Mouse (Mus musculus) midbrain, postnatal 0 days (tissue): ENCODE results near the gene Fggy. TPM values are rescaled to one million over a fixed set of nuclear protein-coding genes. Genes with fewer than 3 reads are reported as not detected.
A peak's percentile ranks its signal among the peaks of the same experiment; 100 is the strongest.

Source experiments
- ATAC-seq: fragments of 200-750 bp; cut with Nextera tagmentation; 2 replicates; pipeline ENCODE4 v1.8.0; 2017; ENCODE audit warnings: moderate number of reproducible peaks, mild to moderate bottlenecking, moderate TSS enrichment, moderate library complexity; ENCODE audit not compliant: low FRiP score
- DNase-seq: peaks from one replicate; pipeline ENCODE4 v3.0.0-alpha.2; 2015; ENCODE audit warnings: low spot score
- H3K27ac ChIP-seq: fragments of 300-500 bp; sonication (generic); 2 replicates; pipeline ENCODE4 v1.5.1; 2014; ENCODE audit warnings: low read depth, mild to moderate bottlenecking, low read length, mixed read lengths
- H3K27me3 ChIP-seq: fragments of 300-500 bp; sonication (generic); 2 replicates; pipeline ENCODE4 v1.6.1; 2014; ENCODE audit warnings: low read length, control low read depth, mixed read lengths; ENCODE audit not compliant: insufficient read depth
- H3K36me3 ChIP-seq: fragments of 300-500 bp; sonication (generic); 2 replicates; pipeline ENCODE4 v1.6.1; 2014; ENCODE audit warnings: low read length, control low read depth, mixed read lengths; ENCODE audit not compliant: insufficient read depth
- H3K4me1 ChIP-seq: fragments of 300-500 bp; sonication (generic); 2 replicates; pipeline ENCODE4 v1.6.1; 2014; ENCODE audit warnings: mild to moderate bottlenecking, control low read depth, antibody characterized with exemption, low read length, mixed read lengths; ENCODE audit not compliant: insufficient read depth
- H3K4me2 ChIP-seq: fragments of 300-500 bp; sonication (generic); 2 replicates; pipeline ENCODE4 v1.6.1; 2014; ENCODE audit warnings: low read depth, mild to moderate bottlenecking, low read length, mixed read lengths; ENCODE audit not compliant: poor library complexity, severe bottlenecking
- H3K4me3 ChIP-seq: fragments of 300-500 bp; sonication (generic); 2 replicates; pipeline ENCODE4 v1.5.1; 2014; ENCODE audit warnings: low read depth, mild to moderate bottlenecking, low read length, moderate library complexity
- H3K9ac ChIP-seq: fragments of 300-500 bp; sonication (generic); replicated peaks from 2 replicates; pipeline ENCODE4 v1.6.1; 2014; ENCODE audit warnings: mild to moderate bottlenecking, low read length, moderate library complexity, mixed read lengths; ENCODE audit not compliant: poor library complexity, severe bottlenecking
- H3K9me3 ChIP-seq: fragments of 300-500 bp; sonication (generic); 2 replicates; pipeline ENCODE4 v1.6.1; 2016; ENCODE audit warnings: low read length, control low read depth
- CTCF ChIP-seq: IDR thresholded peaks from 2 replicates; pipeline ENCODE4 v1.5.1; 2016; ENCODE audit warnings: antibody characterized with exemption, mild to moderate bottlenecking
- WGBS: fragments of 180-500 bp; shearing (Covaris S2); extraction: QIAGEN DNeasy Blood & Tissue Kit; methylation state at CpG from one replicate; pipeline ENCODE4 v1.1.7; 2014; 5-methylcytosine and 5-hydroxymethylcytosine counted together
- polyA plus RNA-seq: library from polyadenylated mRNA; unstranded; fragments of >200 nt; fragmentation: Nextera tagmentation; extraction: Ambion mirVana; gene quantifications from 2 replicates; pipeline ENCODE4 v1.2.1, GENCODE M21; 2015
- total RNA-seq: library from RNA; depleted of rRNA; stranded (reverse); fragments of >200 nt; gene quantifications from 2 replicates; pipeline ENCODE4 v1.2.3, GENCODE M21; 2014

Fggy gene
- total and polyA plus RNA-seq, 2 experiments from 2014 or later = 5.8 to 6.2 TPM

DNA sequence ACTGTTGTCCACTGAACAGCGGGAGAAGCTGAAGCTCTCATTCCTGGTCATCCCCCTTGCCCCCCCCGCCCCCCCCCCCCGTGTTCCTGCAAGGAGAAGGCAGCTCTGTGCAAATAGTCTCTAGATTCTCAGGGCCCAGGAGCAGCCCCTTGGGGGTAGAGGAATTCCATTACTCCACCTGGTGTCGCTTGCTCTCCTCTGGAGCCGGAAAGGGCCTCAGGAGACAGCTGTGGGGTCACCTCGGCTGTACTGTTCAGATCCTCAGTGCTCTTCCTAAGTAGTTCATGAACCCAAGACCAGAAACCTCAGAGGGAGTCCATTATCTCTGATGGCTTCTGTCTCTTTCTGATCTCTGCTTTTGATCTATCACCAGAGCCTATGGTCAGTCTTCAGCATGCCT lies 341.4 kb downstream of the Fggy start:
- ATAC-seq (0 out of 2 replicates have a peak, but pooled peaks have one; percentile 8), DNase-seq (no peak)

DNA sequence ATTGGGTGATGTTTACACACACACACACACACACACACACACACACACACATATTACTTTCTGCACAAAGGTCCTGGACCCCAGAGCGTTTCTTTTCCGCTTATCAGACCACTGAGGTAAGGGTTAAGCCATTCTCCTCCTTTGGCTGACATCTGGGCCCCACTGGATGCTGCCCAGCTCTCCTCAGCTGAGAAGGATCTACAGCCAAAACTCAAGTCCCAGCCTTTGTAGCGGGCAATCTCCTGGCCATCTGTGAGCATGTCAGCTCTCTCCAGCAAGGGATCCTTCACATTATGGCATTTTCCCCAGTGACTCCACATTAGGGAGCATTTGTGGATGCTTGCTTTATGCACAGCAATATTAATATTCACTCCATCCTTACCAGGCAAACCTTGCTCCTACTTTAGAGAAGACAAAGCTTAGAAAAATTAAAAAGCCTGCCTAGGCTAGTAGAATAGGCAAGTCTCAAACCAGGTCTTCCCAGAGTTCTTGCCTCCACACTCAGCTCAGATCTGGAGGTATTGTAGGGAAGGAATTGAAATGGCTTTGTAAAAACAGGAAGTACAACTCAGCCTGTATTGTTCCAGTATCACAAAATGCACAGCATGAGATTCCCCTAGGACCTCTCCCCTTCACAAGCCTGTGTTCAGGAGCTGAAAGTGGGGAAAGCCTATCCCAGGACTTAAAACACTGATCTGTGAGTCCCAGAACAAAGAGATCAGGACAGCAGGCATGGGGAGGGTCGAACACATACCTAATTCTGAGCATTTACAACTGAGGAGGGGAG lies 342.8 kb downstream of the Fggy start:
- Histone ChIP-seq H3K4me3 (no peak overlapping the region), H3K36me3 (no peaks in the 10 kb centered on the region), H3K9ac (no peak overlapping the region), H3K27ac (no peak overlapping the region), H3K4me2 (no peak overlapping the region), H3K9me3 (no peaks in the 10 kb centered on the region), H3K4me1 (no peaks in the 10 kb centered on the region), H3K27me3 (no peaks in the 10 kb centered on the region)
- DNase-seq (no peak), ATAC-seq (no peak)
- no peak for TF ChIP-seq CTCF
- WGBS = 59% methylated on average over 4 of the region's 4 CpGs

More for the DNA sequence above, 341.4 kb downstream of the Fggy start:
- H3K36me3 ChIP-seq = no peaks in the 10 kb centered on the region
- H3K9ac ChIP-seq = no peak overlapping the region
- TF ChIP-seq CTCF = no peak
- WGBS = 51% methylated on average over 5 of the region's 6 CpGs
- H3K27me3 ChIP-seq = no peaks in the 10 kb centered on the region
- no peaks in the 10 kb centered on the region for H3K9me3 ChIP-seq
- no peak overlapping the region for H3K4me3 ChIP-seq
- H3K4me1 ChIP-seq = no peaks in the 10 kb centered on the region
- H3K27ac ChIP-seq = no peak overlapping the region
- no peak overlapping the region for H3K4me2 ChIP-seq

DNA sequence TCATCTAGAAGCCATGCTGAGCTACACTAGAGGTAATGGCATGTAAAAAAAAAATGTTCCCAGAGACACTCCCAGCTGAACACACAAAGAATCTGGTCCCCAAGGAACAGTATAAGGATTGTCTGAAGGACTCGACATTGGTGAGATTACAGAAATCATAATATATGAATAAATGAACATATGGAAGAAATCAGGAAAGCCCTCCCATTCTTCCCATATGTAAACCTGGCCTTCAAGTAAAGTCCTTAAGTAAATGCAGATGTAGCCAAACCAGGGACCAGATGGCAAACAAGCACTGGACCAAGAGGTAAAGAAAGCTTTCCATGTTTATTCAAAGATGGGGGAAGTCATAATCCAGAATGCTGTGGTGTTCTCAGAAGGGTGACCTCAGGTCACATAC lies 343.5 kb downstream of the Fggy start:
- no peak overlapping the region for H3K27ac ChIP-seq
- H3K36me3 ChIP-seq = no peaks in the 10 kb centered on the region
- H3K27me3 ChIP-seq = no peaks in the 10 kb centered on the region
- no peaks in the 10 kb centered on the region for H3K9me3 ChIP-seq
- H3K9ac ChIP-seq = no peak overlapping the region
- WGBS = 49% methylated on average over 1 of the region's 1 CpGs
- H3K4me2 ChIP-seq = no peak overlapping the region
- DNase-seq = no peak
- no peaks in the 10 kb centered on the region for H3K4me1 ChIP-seq
- H3K4me3 ChIP-seq = no peak overlapping the region
- no peak for TF ChIP-seq CTCF
- ATAC-seq = no peak

DNA sequence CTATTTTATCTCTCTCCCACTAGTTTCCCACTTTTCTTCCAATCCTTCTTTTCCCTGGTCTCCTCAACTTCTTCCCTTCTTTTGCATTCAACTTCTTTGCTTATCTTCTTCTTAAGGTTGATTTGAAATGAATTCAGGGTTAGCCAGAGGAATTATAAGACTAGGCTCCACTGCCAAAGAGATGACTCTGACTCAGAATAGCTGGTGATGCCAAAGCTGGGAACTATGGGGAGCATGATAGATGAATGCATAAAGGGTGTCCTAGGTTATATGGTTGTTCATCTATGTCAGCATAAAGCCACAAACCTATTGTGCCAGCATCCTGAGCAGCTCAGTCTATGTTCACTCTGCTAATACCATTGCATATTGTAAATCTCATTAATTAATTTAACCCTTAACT lies 348.8 kb downstream of the Fggy start:
- no peak for TF ChIP-seq CTCF
- H3K27me3 ChIP-seq = no peaks in the 10 kb centered on the region
- no peaks in the 10 kb centered on the region for H3K36me3 ChIP-seq
- H3K9me3 ChIP-seq = no peaks in the 10 kb centered on the region
- H3K4me3 ChIP-seq = no peak overlapping the region
- H3K4me2 ChIP-seq = no peak overlapping the region
- no peak overlapping the region for H3K27ac ChIP-seq
- no peak overlapping the region for H3K9ac ChIP-seq
- no peak for DNase-seq
- no peak for ATAC-seq
- H3K4me1 ChIP-seq = no peaks in the 10 kb centered on the region

DNA sequence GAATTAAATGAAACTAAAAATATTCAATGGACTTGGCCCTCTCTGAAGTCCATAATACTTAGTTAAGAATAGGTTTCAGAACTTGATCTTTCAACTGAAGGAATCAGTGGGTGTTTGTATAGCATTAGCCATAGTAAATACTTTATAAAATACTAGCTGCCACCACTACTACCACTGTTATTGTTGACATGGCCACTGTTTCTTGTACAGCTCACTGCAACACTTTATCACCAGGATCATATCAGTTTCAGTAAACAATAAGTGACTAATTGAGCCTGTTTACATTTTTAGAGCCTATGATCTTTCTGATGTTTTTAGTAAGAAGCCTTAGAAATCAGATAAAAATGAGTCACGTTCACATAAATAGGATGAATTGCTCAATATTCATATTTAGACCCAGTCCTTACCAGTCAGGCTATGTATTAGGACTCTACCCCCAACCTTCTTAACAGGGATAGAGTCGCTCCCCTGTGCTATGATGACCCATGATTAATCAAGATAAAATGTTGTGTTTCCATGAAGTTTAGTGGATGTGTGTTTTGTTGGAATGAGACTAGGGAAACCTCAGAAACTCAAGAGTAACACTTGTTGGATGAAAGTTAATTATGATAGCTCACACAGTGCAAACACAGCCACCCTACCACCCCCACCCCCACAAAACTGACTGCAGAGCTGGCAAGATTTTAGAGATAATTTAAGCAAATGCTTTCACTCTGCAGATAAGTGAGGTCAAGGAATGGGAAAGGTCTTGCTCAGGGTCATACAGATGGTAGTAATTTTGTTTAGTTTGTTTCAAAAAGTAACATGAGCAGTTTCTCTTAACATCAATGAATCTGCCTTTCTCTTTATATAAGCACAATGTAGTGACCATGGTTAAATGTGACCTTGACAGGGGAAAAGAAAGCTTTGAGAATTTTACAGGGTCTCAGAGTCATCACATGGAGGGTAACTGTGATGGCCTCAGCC lies 352.7 kb downstream of the Fggy start:
- Histone ChIP-seq H3K9ac (no peak overlapping the region), H3K4me1 (no peaks in the 10 kb centered on the region), H3K27ac (no peak overlapping the region), H3K4me2 (no peak overlapping the region), H3K9me3 (no peaks in the 10 kb centered on the region), H3K4me3 (no peak overlapping the region), H3K27me3 (no peaks in the 10 kb centered on the region), H3K36me3 (no peaks in the 10 kb centered on the region)
- DNase-seq (no peak), ATAC-seq (no peak)
- no peak for TF ChIP-seq CTCF
- WGBS = 93% methylated on average over 2 of the region's 2 CpGs

DNA sequence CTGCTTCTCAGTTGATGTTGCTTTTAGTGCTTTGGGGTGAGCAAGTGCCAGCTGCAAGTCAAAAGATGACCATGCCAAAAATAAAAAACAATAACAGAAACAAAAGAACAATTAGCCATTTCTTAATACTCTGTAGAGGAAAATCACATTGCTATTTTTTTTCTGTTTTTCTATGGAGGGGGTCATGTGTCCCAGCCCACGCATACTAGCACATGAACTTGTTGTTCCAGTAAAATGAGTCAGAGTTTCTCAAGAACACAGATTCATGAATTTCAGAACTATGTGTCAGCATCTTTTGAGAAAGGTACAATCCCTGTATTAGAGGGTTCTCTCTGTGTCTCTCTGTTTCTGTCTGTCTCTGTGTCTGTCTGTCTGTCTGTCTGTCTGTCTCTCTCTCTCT lies 355.7 kb downstream of the Fggy start:
- DNase-seq (no peak), ATAC-seq (no peak)
- 97% methylated on average over 1 of the region's 1 CpGs for WGBS
- no peak overlapping the region for H3K4me3 ChIP-seq
- TF ChIP-seq CTCF = no peak
- H3K4me2 ChIP-seq = no peak overlapping the region
- no peaks in the 10 kb centered on the region for H3K9me3 ChIP-seq
- H3K9ac ChIP-seq = no peak overlapping the region
- no peaks in the 10 kb centered on the region for H3K36me3 ChIP-seq
- H3K4me1 ChIP-seq = peaks cover 8% of the 10 kb centered on the region
- no peak overlapping the region for H3K27ac ChIP-seq
- no peaks in the 10 kb centered on the region for H3K27me3 ChIP-seq
